Mouse (Mus musculus) limb, embryonic 14.5 days (tissue): ENCODE measurements around the gene Nudt22. TPM values are rescaled to one million over a fixed set of nuclear protein-coding genes. Genes with fewer than 3 reads are reported as not detected.

Experiments
- ATAC-seq: fragments of 200-750 bp; cut with Nextera tagmentation; 2 replicates; pipeline ENCODE4 v1.8.0; 2017; ENCODE audit warnings: low read depth, moderate number of reproducible peaks, moderate TSS enrichment; ENCODE audit not compliant: low FRiP score
- DNase-seq: peaks from one replicate; pipeline ENCODE4 v3.0.0-alpha.2; 2015; ENCODE audit warnings: low spot score
- H3K27ac ChIP-seq: fragments of 300-500 bp; sonication (generic); replicated peaks from 2 replicates; pipeline ENCODE4 v1.5.1; 2014; ENCODE audit warnings: low read depth, mild to moderate bottlenecking, low read length, moderate library complexity, mixed read lengths
- H3K27me3 ChIP-seq: fragments of 300-500 bp; sonication (generic); 2 replicates; pipeline ENCODE4 v1.6.1; 2014; ENCODE audit warnings: low read length, mixed read lengths; ENCODE audit not compliant: control insufficient read depth, insufficient read depth
- H3K36me3 ChIP-seq: fragments of 300-500 bp; sonication (generic); 2 replicates; pipeline ENCODE4 v1.6.1; 2014; ENCODE audit warnings: mild to moderate bottlenecking, low read length, moderate library complexity, mixed read lengths; ENCODE audit not compliant: control insufficient read depth, insufficient read depth
- H3K4me1 ChIP-seq: fragments of 300-500 bp; sonication (generic); 2 replicates; pipeline ENCODE4 v1.6.1; 2014; ENCODE audit warnings: antibody characterized with exemption, low read length, mixed read lengths; ENCODE audit not compliant: control insufficient read depth, insufficient read depth
- H3K4me2 ChIP-seq: fragments of 300-500 bp; sonication (generic); replicated peaks from 2 replicates; pipeline ENCODE4 v1.6.1; 2014; ENCODE audit warnings: low read depth, mild to moderate bottlenecking, low read length, moderate library complexity; ENCODE audit not compliant: severe bottlenecking
- H3K4me3 ChIP-seq: fragments of 300-500 bp; sonication (generic); replicated peaks from 2 replicates; pipeline ENCODE4 v1.5.1; 2014; ENCODE audit warnings: low read length
- H3K9ac ChIP-seq: fragments of 300-500 bp; sonication (generic); 2 replicates; pipeline ENCODE4 v1.6.1; 2014; ENCODE audit warnings: mild to moderate bottlenecking, low read depth, low read length, moderate library complexity; ENCODE audit not compliant: severe bottlenecking
- H3K9me3 ChIP-seq: fragments of 300-500 bp; sonication (generic); 2 replicates; pipeline ENCODE4 v1.6.1; 2016; ENCODE audit warnings: low read length; ENCODE audit not compliant: control insufficient read depth
- POLR2A ChIP-seq: fragments of 200-500 bp; IDR thresholded peaks from 2 replicates; pipeline ENCODE4 v1.8.0; 2012; ENCODE audit warnings: inconsistent platforms, mild to moderate bottlenecking, moderate library complexity, borderline replicate concordance; ENCODE audit not compliant: insufficient read depth, insufficient read length; ENCODE audit errors: extremely low read depth
- WGBS: fragments of 180-500 bp; shearing (Covaris S2); extraction: QIAGEN DNeasy Blood & Tissue Kit; methylation state at CpG from one replicate; pipeline ENCODE4 v1.1.7; 2014; 5-methylcytosine and 5-hydroxymethylcytosine counted together
- polyA plus RNA-seq, 2 experiments: library from polyadenylated mRNA; depleted of rRNA in 1 of 2; stranded (reverse) in 1 of 2; unstranded in 1 of 2; fragments of >200 nt; fragmentation: Nextera tagmentation in 1 of 2; extraction: Ambion mirVana in 1 of 2; gene quantifications; 2 replicates each; pipeline versions ENCODE4 v1.2.1 to v1.2.3; 2012 to 2014

Gene Nudt22
- polyA plus RNA-seq, 2 experiments: 21.9 to 22.1 TPM

DNA sequence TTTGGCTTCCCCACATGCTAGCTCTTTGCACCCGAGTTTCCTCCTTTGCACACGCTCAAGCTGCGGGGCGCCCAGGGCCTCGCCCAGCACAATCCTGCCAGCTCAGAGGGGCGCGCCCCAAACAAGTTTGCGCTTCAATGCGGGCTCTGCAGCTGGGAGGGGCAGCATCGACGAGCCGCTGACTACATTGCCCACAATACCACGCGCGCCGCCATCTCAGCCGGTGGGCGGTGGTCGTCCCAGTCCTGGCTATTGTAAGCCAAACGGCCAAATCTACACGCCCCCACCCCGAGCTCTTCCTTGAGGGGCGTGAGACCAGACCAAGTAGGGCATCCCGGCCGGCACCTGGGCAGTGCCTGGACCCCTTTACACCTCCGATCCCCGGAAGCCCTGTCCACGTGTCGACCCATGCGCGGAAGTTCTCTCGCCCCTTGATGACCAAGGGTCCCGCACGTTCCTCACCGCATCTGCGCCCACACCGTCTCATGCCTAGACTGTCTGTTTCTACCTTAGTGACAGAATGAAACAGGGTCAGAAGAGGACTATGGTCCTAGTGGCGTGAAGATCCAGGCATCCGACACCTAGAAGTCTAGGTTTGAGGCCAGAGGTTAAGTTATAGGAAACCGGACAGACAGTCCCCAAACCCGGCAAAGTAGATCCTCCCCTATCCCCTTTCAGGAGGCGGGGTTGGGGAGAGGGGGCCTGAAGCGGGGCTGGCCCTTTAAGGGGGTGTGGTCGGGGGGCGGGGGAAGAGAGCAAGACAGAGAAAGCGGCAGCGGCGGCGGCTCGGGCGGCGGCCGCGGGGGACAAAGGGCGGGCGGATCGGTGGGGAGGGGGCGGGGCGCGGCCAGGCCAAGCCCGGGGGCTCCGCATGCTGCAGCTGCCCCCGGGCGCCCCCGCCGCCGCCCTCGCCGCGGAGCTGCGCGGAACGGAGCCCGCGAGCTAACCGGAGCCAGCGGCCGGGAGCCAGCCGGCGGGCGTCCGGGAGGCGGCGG lies 21.4 kb downstream of the Nudt22 start, which contains the start of gene Ppp1r14b:
Gene Ppp1r14b (plus strand): TSS at position 758 of the 995 bp plus-strand sequence.
- ATAC-seq: peak; percentile 75
- H3K36me3 ChIP-seq: peaks cover 14% of the 10 kb centered on the region; the same call in 1 of the 2 replicates
- peaks cover 23% of the 10 kb centered on the region for H3K4me1 ChIP-seq
- peak within 1 kb of the TSS; percentile 67 for H3K4me3 ChIP-seq
- under 1% methylated on average over 42 of the region's 84 CpGs for WGBS
- H3K9me3 ChIP-seq: no peaks in the 10 kb centered on the region
- H3K9ac ChIP-seq: peak within 1 kb of the TSS; percentile 69
- H3K27me3 ChIP-seq: no peaks in the 10 kb centered on the region
- 0 out of 2 replicates have a peak, but pooled peaks have one; percentile 12 for TF ChIP-seq POLR2A
- peak within 1 kb of the TSS; percentile 87 for H3K27ac ChIP-seq
- DNase-seq: peak; percentile 91
- peak within 1 kb of the TSS; percentile 86 for H3K4me2 ChIP-seq

DNA sequence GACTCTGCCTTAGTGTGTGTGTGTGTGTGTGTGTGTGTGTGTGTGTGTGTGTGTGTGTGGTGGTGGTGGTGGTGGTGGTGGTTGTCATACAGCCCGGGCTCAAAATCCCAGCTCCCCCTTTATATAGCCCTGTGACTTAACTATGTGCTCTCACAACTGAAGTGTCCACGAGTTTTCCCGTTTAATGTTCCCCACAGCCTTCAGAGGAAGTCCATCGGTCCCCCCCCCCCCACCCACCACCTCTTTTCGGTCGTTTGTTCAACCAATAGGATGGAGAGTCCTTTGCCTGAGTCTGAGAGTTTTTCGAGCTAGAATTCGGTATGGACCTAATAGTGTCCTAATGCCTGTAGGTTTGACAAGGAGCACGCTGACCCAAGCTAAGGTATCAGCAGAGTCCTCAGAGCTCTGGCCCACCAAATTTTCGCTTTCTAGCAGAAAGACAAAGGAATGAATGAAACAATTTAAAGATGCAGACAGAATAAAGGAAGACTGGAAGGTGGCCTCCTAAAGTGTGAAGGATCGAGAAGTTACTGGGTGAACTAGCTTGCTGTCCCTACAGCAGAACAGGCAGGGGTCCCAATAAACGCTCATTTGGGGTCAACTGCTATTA lies 22.2 kb downstream of the Nudt22 start:
- H3K4me1 ChIP-seq: peaks cover 22% of the 10 kb centered on the region
- 30% methylated on average over 12 of the region's 12 CpGs for WGBS
- H3K36me3 ChIP-seq: peaks cover 14% of the 10 kb centered on the region; the same call in 1 of the 2 replicates
- no peaks in the 10 kb centered on the region for H3K27me3 ChIP-seq
- peak overlapping the region; percentile 86 for H3K4me2 ChIP-seq
- no peak for DNase-seq
- TF ChIP-seq POLR2A: no peak
- H3K9ac ChIP-seq: peak overlapping the region; percentile 69; the same call in 1 of the 2 replicates
- H3K9me3 ChIP-seq: no peaks in the 10 kb centered on the region
- H3K4me3 ChIP-seq: peak overlapping the region; percentile 67
- no peak for ATAC-seq
- no peak overlapping the region for H3K27ac ChIP-seq

DNA sequence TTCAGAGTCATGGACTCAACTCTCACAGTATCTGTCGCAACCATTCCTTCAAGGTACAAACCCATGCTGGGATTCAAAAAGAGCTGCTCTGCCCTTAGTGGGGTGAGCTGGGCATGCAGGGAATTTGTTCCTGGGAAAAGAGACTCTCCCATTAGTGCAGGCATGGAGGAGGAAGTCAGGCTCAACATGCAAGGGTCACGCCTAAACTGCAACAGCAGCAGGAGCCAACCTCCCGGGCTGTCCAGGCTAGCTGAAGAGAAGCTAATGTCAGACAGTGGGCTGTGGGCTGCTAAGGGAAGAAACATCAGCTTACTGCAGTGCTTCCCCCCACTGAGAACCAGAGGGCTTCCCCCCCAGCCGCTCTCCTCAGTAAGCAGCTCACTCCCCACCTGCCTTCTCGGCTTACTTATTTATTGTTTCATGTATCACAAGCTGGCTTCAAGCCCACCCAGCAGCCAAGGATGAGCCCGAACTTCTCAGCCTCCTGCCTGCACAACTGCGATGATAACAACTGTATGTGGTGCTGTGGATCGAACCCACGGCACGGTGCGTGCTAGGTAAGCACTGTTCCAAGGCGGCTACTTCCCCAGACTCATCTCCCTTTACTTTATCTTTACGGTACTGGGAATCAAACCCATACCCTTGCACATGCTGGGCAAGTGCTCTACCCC lies 23.5 kb downstream of the Nudt22 start:
- H3K36me3 ChIP-seq: 0 out of 2 replicates have a peak, but pooled peaks cover 2% of the 10 kb centered on the region
- peaks cover 28% of the 10 kb centered on the region for H3K4me1 ChIP-seq
- WGBS: 83% methylated on average over 13 of the region's 13 CpGs
- no peak overlapping the region for H3K4me3 ChIP-seq
- H3K4me2 ChIP-seq: no peak overlapping the region
- H3K9ac ChIP-seq: no peak overlapping the region
- DNase-seq (no peak), ATAC-seq (no peak)
- H3K9me3 ChIP-seq: no peaks in the 10 kb centered on the region
- no peak overlapping the region for H3K27ac ChIP-seq
- TF ChIP-seq POLR2A: no peak
- no peaks in the 10 kb centered on the region for H3K27me3 ChIP-seq

DNA sequence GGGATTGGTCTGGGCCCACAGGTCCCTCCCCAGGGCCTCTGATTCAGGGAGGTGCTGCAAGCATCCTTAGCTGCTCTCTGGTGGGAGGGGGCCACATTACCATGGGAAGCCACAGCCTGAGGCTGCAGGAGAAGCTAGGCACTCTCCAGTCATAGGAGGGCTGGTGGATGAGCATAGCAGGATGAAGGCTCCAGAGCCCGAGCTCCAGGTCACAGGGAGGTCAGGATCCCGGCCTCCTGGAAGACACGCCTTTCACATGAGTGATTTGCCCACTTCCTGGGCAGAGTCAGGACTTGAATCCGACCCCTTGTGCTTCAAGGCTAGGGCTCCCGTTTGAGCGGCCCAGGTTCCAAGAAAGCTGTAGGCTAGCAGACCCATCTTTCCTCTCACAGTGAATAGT lies 24.3 kb downstream of the Nudt22 start:
- no peak overlapping the region for H3K4me3 ChIP-seq
- 32% methylated on average over 6 of the region's 6 CpGs for WGBS
- H3K9me3 ChIP-seq: no peaks in the 10 kb centered on the region
- no peak overlapping the region for H3K9ac ChIP-seq
- H3K27me3 ChIP-seq: no peaks in the 10 kb centered on the region
- no peak overlapping the region for H3K4me2 ChIP-seq
- H3K4me1 ChIP-seq: peaks cover 27% of the 10 kb centered on the region
- DNase-seq: no peak
- TF ChIP-seq POLR2A: no peak
- no peak for ATAC-seq
- H3K36me3 ChIP-seq: no peaks in the 10 kb centered on the region
- no peak overlapping the region for H3K27ac ChIP-seq
